Mouse (Mus musculus) heart, adult 2 months (tissue): ENCODE data around the gene AC140267.1. TPM values are rescaled to one million over a fixed set of nuclear protein-coding genes. Genes with fewer than 3 reads are reported as not detected.

Experiments
- DNase-seq, 2 experiments: peaks; one replicate each; pipeline ENCODE4 v3.0.0; 2021
- H3K27ac ChIP-seq: fragments of 200-600 bp; 2 replicates; pipeline ENCODE4 v1.8.1; 2022
- H3K27me3 ChIP-seq: fragments of 200-500 bp; 2 replicates; pipeline ENCODE4 v1.6.1; 2012; ENCODE audit warnings: mild to moderate bottlenecking, low read length, inconsistent platforms, mixed read lengths; ENCODE audit not compliant: control insufficient read depth, insufficient read depth
- H3K36me3 ChIP-seq: fragments of 200-500 bp; 2 replicates; pipeline ENCODE4 v1.6.1; 2012; ENCODE audit warnings: low read length, inconsistent platforms; ENCODE audit not compliant: control insufficient read depth, insufficient read depth
- H3K4me1 ChIP-seq: fragments of 200-500 bp; 2 replicates; pipeline ENCODE4 v1.6.1; 2011; ENCODE audit warnings: low read length; ENCODE audit not compliant: control insufficient read depth, insufficient read depth
- H3K4me3 ChIP-seq: fragments of 200-600 bp; 2 replicates; pipeline ENCODE4 v1.8.1; 2022
- H3K79me2 ChIP-seq: fragments of 200-500 bp; replicated peaks from 2 replicates; pipeline ENCODE4 v1.6.1; 2012; ENCODE audit warnings: mild to moderate bottlenecking, inconsistent platforms, low read length, moderate library complexity, mixed read lengths; ENCODE audit not compliant: control insufficient read depth, insufficient read depth
- H3K9ac ChIP-seq: fragments of 200-500 bp; 2 replicates; pipeline ENCODE4 v1.6.1; 2012; ENCODE audit warnings: low read depth, mild to moderate bottlenecking, control low read depth, inconsistent platforms, low read length, mixed read lengths
- CTCF ChIP-seq: fragments of 200-600 bp; IDR thresholded peaks from 2 replicates; pipeline ENCODE4 v1.8.1; 2022; ENCODE audit warnings: antibody characterized with exemption, mild to moderate bottlenecking, moderate library complexity
- EP300 ChIP-seq: fragments of 200-500 bp; IDR thresholded peaks from 2 replicates; pipeline ENCODE4 v1.6.1; 2011; ENCODE audit warnings: low read depth, low read length, control low read depth; ENCODE audit not compliant: insufficient read depth
- POLR2A ChIP-seq: fragments of 200-500 bp; IDR thresholded peaks from 2 replicates; pipeline ENCODE4 v1.6.1; 2011; ENCODE audit warnings: mild to moderate bottlenecking, low read depth, low read length, control low read depth; ENCODE audit not compliant: insufficient read depth
- WGBS: fragments of 180-500 bp; shearing (Covaris S2); methylation state at CpG from one replicate; pipeline ENCODE4 v1.1.7; 2018; 5-methylcytosine and 5-hydroxymethylcytosine counted together
- intact Hi-C: fragments of 180-260 bp; cut with DNase I; formaldehyde crosslinking; loops from one replicate; pipeline ENCODE4 v1.15.1; 2025
- long read RNA-seq: library from polyadenylated mRNA; stranded (forward); transcript quantifications from one replicate; pipeline ENCODE4 v2.0.0, GENCODE M21; 2021
- polyA plus RNA-seq: library from polyadenylated mRNA; depleted of rRNA; stranded (reverse); fragments of >200 nt; gene quantifications from 2 replicates; pipeline ENCODE4 v1.2.3, GENCODE M21; 2012; rRNA removed
- total RNA-seq, 2 experiments: library from RNA; stranded (reverse); gene quantifications; 2 replicates each; pipeline ENCODE4 v1.2.3; 2021

The AC140267.1 gene
- total RNA-seq: 10 to 100 TPM; 10.3 to 29.5 TPM
- not detected in 2 replicates for polyA plus RNA-seq
- long read RNA-seq: 0 reads

GRCm38 (mm10) chr15:80235535-80235934 is at the start of gene AC140267.1:
Gene AC140267.1 (plus strand): TSS chr15:80235835.
- Histone ChIP-seq H3K4me1 (peaks cover 3% of the 10 kb centered on the region; the same call in 1 of the 2 replicates), H3K79me2 (peaks cover 2% of the 10 kb centered on the region; the same call in 1 of the 2 replicates), H3K9ac (no peak within 1 kb of the TSS), H3K4me3 (peak within 1 kb of the TSS; percentile 70), H3K36me3 (peaks cover 8% of the 10 kb centered on the region), H3K27ac (no peak within 1 kb of the TSS; the same call in 1 of the 2 replicates), H3K27me3 (no peaks in the 10 kb centered on the region)
- DNase-seq: no peak
- TF ChIP-seq CTCF: no peak
- 88% methylated on average over 9 of the region's 9 CpGs for WGBS
- intact Hi-C loops: no loop called here

- no peaks in the 10 kb centered on the region for H3K27me3 ChIP-seq
Observed at GRCm38 (mm10) chr15:80188927-80189326, 46.7 kb upstream of the AC140267.1 start.

GRCm38 (mm10) chr15:80190075-80190474 is 45.6 kb upstream of the AC140267.1 start:
- Histone ChIP-seq H3K27ac (no peak overlapping the region), H3K79me2 (no peaks in the 10 kb centered on the region), H3K27me3 (no peaks in the 10 kb centered on the region), H3K4me1 (no peaks in the 10 kb centered on the region), H3K4me3 (no peak overlapping the region), H3K9ac (no peak overlapping the region), H3K36me3 (no peaks in the 10 kb centered on the region)
- no peak for TF ChIP-seq POLR2A
- TF ChIP-seq EP300: no peak
- no peak for TF ChIP-seq CTCF
- intact Hi-C loops: no loop called here
- 71% methylated on average over 4 of the region's 4 CpGs for WGBS
- no peak for DNase-seq

More at GRCm38 (mm10) chr15:80188927-80189326, 46.7 kb upstream of the AC140267.1 start:
- no peak overlapping the region for H3K4me3 ChIP-seq
- no peaks in the 10 kb centered on the region for H3K36me3 ChIP-seq
- 69% methylated on average over 5 of the region's 5 CpGs for WGBS
- no peak overlapping the region for H3K9ac ChIP-seq
- TF ChIP-seq POLR2A: no peak
- TF ChIP-seq EP300: no peak
- no peak for TF ChIP-seq CTCF
- DNase-seq: no peak
- H3K79me2 ChIP-seq: no peaks in the 10 kb centered on the region
- H3K4me1 ChIP-seq: no peaks in the 10 kb centered on the region
- no peak overlapping the region for H3K27ac ChIP-seq
- intact Hi-C loops: no loop called here

- Histone ChIP-seq H3K27me3 (no peaks in the 10 kb centered on the region), H3K79me2 (no peaks in the 10 kb centered on the region), H3K4me1 (no peaks in the 10 kb centered on the region), H3K9ac (no peak overlapping the region), H3K27ac (no peak overlapping the region), H3K4me3 (no peak overlapping the region), H3K36me3 (no peaks in the 10 kb centered on the region)
- WGBS: 72% methylated on average over 8 of the region's 8 CpGs
- DNase-seq: no peak
- TF ChIP-seq CTCF (no peak), POLR2A (no peak), EP300 (no peak)
- intact Hi-C loops: no loop called here
Observed at GRCm38 (mm10) chr15:80191585-80192245, 43.9 kb upstream of the AC140267.1 start.

GRCm38 (mm10) chr15:80192246-80192585 is 43.4 kb upstream of the AC140267.1 start:
- Histone ChIP-seq H3K4me1 (no peaks in the 10 kb centered on the region), H3K9ac (no peak overlapping the region), H3K36me3 (no peaks in the 10 kb centered on the region), H3K79me2 (no peaks in the 10 kb centered on the region), H3K27ac (no peak overlapping the region), H3K4me3 (no peak overlapping the region), H3K27me3 (no peaks in the 10 kb centered on the region)
- intact Hi-C loops: no loop called here
- TF ChIP-seq CTCF (no peak), EP300 (no peak), POLR2A (no peak)
- 82% methylated on average over 6 of the region's 6 CpGs for WGBS
- no peak for DNase-seq

GRCm38 (mm10) chr15:80192847-80193246 is 42.8 kb upstream of the AC140267.1 start:
- no peak for TF ChIP-seq POLR2A
- TF ChIP-seq EP300: no peak
- no peak for TF ChIP-seq CTCF
- intact Hi-C loops: no loop called here
- WGBS: 64% methylated on average over 7 of the region's 7 CpGs

More at GRCm38 (mm10) chr15:80192847-80193246, 42.8 kb upstream of the AC140267.1 start:
- Histone ChIP-seq H3K27ac (no peak overlapping the region), H3K79me2 (no peaks in the 10 kb centered on the region), H3K36me3 (no peaks in the 10 kb centered on the region), H3K9ac (no peak overlapping the region), H3K27me3 (no peaks in the 10 kb centered on the region), H3K4me3 (no peak overlapping the region), H3K4me1 (no peaks in the 10 kb centered on the region)
- no peak for DNase-seq
